Mouse (Mus musculus): ENCODE results near the gene Naa40.

Naa40 gene

DNA sequence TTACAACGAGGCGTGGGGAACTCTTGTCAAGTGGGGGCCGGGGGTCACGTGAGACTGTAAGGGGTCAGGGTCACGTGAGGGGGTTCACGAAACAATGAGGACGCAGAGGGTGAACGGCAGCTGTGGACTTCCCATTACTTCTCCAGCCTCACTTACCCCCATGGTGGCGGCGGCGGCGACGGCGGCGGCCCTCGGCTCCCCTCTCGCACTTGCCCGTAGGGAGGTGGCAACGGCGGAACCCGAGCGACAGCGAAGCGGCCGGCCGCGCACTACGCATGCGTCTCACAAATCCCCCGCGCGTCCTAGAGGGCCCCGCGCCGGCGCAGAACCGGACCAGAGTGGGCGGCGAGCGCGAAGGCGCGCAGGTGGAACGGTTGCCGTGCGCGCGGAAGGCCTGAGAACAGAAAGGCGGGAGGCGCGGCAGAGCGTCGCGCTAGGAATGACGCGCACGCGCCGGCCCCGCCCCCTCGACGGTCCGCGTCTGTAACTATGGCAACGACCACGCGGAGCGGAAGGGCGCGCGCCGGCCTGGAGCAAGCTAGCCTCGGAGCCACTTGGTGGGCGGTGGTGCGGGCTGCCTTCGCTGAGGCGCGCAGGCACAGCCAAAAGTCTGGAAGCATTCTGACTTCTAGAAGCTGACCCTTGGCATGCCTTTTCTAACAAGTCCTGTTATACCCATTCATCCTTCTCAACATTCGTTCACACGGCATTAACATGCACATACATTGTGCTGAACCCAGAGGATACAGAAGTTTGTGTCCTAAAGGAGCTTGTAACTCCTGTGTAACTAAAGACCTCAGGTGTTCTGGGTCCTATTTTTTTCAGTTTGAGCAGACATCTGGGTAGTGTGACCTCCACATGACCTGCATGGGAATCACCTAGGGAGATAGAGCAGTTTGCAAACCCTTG, at the start of gene Naa40:
Gene Naa40, minus strand, starts transcription at position 402 of the 909 bp plus-strand sequence.
- peak; percentile 94 for DNase-seq

DNA sequence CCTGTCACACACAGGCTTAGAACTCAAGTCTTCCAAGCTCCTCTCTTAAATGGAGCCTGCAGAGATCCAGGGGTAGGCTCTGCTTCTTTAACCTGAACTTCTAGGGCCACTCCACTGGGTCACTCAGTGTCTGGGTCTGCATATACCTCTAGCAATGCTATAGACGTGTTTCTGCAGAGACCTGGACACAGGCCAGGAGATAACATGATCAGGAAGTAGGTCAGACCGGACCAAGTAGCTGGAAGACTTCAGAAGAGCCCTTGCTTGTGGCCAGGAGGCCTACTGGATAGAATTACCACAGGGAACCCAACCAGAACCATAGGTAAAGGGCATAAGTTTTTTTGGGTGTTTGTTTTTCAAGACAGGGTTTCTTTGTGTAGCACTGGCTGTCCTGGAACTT, 48.8 kb upstream of the Naa40 start:
- no peak for DNase-seq

DNA sequence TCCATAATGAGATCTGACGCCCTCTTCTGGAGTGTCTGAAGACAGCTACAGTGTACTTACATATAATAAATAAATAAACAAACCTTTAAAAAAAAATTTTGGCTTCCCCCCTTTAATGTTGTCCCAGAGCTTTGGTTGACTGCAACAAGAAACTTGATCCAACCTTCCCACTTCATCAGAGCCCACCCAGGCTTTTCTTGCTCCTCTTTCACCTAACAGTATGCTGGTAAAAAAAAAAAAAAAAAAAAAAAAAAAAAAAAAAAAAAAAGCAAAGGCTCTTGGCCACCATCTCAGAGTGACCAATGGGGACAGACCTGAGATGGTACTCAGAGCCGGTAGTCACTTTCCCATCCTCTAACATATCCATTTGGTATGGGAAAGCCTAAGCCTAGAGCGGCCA, 47.3 kb upstream of the Naa40 start:
- DNase-seq = no peak

DNA sequence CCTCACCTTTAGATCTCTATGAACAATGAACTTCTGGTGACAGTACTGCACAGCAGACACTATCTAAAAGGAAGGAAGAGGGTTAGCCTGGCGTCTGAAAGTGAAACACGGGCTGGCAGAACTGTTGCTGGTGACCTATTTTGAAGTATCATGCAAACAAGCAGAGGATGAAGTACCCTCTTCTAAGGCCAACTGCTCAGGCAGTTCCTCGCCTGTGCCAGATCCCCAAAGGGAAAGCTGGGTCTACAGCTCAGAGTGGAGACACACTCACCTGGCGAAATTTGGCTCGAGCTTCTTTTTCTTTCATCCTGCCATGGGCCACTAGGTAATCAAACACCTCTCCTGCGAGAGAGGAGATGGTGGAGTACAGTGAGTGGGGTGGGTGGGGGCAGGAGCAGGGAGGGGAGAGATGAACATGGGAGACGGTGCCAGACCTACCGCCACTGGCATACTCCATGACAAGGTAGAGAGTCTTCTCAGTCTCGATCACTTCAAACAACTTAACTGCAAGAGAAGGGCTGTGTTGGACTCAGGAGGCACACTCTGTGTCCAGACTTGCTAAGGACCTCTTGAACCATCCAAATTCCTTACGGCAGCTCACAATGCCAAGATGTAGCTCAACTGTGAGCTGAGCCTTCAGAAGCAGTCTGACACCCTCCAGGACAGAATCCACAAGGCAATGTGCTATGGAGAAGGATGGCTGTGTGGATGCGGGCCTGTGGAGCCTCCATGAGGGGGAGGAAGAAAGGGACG, 45.8 kb upstream of the Naa40 start:
- no peak for DNase-seq

DNA sequence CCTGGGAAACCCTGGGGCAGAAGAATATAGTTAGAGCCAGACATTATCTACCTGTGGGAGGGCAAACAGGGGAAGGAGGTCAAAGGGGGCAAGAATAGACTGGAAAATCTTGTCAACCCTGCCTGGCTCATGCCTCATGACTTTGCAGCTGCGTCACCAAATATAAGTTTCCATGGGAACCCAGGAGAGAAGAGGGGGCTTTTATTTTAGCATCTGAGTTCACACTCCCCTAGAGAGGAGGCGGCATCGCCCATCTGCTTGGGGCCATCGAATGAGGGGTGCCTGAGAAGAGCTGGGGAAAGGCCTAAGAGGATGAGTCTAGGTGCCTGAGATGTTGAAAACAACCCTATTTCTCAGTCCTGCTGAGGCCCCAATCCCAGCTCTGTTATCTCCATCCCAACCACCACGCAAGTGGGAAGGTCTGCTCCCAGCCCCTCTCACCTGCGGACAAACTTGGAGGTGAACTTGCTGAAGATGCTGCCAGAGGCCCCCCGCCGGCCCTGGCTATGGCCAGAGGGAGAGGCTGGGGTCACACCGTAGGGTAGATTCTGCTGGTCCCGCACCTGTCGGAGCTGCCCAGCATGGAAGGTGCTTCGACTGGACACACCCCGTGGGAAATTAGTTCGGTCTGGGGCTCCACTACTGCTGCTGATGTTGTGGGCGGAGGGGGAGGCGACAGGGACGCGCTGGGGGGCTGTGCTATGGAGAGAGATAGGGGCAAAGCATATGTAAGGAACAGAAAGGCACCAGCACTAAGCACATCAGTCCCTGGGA, 39.8 kb upstream of the Naa40 start:
- no peak for DNase-seq

DNA sequence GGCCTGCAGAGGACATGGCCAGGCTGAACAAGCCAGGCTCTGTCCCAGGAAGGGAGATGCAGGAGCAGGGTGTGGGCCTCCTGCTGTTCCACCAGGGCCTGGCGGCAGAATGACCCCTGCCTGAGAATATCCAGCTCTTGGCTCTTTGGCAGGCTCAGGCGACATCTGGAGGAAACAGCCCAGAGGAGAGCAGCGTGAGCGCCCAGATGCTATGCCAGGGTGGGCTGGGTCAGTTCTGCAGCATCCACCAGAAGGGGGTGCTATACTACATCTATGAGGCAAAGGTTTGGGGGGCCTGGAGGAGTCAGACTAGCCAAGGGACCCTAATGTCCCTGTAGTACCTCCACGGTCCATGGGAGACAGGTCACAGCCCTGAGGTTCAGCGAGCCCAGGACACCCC, 38.1 kb upstream of the Naa40 start:
- no peak for DNase-seq

DNA sequence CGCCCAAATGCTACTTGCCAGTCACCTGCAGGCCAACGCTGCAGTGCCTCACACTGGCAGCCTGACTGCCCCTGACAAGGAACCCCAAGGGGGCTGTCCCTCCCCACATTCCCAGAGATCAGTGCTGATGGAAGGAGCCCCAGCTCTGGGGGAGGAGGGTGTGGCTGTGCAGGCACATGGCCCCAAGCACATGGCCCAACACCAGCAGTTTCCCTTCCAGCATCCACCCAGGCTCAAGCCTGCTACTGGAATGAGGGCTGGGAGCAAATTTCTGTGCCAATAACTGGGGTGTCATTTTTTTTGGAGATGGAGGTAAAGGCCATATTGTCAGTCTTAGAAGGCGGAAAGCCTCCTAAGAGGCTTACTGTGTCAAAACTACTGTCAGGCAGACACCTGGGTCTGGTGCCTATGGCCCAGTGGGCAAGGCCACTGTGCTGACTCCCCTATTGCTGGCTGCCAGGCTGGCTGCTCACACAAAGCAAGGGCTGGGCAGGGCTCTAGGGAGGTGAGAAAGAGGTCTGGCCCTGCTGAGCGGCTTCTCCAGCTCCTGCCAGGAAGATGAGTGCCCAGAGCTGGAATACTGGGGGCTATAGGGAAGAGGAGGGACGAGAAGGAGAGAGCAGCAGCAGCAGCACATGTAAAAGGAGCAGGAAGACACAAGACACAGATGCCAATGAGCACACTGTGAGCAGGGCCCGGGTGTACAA, 37.4 kb upstream of the Naa40 start:
- DNase-seq = no peak

DNA sequence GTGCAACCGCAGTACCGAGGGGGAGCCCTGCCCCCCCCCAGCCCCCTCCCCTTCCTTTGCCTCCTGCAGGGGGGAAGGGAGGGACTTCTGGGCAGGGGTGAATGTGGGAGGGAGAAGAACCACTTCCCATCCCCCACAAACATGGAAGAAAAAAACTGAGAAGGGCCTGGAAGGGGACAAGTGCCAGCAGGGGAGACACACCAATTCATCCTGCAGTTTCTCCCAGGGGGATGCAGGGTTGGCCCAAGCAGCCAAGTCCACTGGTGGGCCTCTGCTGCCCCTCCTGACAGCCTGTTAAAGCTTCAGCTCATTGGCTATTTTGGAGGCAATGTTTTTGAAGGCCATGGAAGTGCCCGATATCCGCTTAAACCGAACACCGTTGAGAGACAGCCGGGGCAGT, 35.8 kb upstream of the Naa40 start:
- DNase-seq = no peak

DNA sequence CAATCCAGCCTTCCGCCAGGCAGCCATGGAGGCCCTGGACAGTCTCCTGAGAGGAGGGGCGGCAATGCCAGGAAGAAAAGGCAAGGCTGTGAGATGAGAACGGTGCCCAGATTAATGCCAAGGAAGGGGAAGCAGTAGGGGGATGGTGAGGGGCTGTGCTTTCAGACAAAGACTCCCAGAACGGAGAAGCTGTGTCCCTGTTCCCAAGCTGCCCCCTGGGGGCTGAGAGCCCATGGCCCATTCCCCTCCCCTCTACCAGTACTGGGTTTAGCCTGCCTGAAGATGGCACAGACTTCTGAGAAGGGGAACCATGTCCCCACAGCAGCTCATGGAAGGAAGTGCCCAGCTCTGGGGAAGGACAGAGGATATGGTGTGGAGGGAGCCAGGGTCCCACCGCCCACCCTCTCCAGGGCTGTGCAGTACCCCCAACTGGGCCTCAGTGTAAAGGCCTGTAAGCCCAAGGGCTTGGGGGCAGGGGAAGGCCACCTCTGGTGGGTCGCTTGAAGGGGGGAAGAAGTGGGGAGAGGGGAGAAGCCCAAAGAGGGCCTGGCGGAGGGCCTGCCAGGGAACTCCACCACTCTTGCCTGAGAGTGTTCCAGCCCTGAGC, 35.2 kb upstream of the Naa40 start:
- peak; percentile 20 for DNase-seq

DNA sequence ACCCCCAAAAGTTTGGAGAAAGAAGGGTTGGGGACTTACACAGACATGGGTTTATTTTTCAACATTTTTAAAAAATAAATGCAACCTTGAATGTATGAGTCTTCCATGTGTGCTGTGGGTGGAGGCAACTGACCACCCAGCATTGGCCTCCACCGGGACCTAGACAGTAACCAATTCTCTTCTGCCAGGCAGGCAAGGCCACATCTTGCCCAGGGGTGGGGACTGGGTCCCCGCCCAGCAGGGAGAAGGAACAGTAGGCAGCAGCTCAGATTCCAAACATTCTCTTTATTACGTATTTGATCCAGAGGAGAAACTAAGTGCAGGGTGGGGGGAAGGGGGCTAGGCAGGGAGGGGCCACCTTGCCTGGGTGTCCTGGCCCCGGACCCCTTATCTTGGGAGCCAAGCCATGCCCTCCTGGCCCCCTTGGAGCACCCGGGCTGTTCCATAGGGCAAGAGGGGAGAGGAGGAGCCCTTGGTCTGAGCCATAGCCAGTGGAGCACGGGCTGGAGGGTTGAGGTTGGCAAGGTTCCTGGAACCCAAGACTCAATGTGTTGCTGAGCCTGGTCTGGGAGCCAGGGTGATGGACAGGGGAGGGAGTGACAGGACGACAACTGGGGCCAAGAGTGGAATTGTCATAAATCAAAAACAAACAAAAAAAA, 34.3 kb upstream of the Naa40 start:
- peak; percentile 35 for DNase-seq

DNA sequence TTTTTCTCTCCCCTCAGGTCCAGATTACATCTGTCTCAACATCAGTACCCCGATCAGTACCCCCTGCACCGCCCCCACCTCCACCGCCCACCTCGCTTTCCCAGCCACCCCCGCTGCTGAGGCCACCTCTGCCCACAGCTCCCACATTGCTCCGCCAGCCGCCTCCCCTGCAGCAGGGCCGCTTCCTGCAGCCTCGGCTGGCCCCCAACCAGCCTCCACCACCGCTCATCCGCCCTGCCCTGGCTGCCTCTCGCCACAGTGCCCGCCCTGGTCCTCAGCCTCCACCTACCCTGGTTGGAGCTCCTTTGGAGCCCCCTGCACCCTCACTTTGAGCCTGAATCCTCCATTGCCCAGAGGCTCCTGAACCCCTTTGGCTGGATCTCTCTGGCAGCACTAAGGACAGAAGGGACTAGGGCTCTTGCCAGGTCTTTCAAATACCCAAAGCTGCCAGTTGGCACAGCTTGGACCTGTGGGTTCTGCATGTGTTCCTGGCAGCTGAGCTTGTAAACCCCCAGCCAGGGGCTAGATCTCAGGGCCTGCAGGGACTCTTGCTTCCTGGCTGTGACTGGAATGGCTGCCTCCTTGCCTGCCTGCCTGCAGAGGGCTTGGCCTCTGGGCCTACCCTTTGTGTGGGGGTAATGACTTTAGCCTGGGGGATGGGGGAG, 33.5 kb upstream of the Naa40 start:
- DNase-seq = peak; percentile 79

DNA sequence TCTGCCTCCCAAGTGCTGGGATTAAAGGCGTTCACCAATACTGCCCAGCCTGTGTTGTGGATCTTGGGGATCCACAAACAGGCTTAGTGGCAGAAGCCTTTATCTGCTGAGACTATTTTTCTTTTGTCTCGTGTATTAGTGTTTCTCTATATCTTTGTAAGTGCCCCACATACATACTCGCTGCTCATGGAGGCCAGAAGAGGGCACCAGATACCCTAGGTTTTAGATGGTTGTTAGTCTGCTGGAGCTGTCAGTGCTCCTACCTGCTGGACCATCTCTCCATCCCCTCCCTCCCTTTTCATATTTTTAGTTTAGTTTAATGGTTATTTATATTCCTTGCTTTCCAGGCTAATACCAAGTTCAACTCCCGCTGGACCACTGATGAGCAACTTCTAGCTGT, 32.5 kb upstream of the Naa40 start:
- no peak for DNase-seq

DNA sequence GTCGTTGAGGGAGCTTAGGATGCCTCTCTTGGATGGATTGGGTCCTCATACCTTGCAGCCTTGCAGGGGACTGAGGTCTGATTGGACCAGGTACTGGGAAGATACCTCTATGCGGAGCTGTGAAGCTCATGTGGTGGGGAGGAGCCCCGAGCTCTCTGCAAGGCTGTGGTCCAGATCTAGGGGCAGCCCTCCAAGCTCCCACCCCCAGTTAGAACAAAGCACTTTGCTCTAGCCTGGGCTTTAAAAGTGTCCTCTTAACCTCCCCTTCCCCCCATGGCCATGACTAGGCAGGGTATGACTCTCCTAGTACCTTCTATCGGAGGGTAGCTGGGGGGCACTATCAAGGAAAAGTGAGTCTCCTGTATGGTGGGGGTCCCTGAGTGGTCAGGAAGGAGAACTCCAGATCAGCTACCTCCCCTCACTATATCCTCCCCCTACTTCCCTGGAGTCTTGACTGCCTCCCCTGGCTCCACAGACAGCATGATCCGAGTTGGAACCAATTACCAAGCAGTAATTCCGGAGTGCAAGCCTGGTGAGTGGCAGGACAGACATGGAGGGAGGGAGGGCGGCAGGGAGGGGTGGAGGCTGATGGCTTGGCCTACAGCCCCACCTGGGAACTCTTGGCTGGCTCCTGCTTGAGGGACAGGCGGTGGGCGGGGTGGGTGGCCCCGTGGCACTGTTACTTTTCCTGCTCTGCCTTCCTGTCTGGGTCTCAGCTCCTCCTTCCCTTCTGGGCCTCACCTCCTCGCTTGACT, 28.5 kb upstream of the Naa40 start:
- peak; percentile 30 for DNase-seq

DNA sequence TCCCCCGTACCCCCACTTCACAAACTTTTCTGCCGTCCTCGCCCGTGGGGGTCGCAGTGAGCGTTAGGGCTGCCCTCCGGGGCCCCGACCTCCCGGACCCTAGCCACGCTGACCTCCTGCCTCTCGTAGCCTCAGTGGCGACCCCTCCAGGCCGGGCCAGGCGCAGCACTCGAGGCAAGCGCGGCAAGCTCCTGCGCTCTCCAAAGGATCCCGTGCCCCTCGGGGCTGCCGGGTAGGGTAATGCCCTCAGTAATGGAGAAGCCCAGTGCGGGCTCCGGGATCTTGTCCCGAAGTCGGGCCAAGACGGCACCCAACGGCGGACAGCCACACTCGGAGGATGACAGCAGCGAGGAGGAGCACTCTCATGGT, 27.7 kb upstream of the Naa40 start:
- DNase-seq = peak; percentile 56

DNA sequence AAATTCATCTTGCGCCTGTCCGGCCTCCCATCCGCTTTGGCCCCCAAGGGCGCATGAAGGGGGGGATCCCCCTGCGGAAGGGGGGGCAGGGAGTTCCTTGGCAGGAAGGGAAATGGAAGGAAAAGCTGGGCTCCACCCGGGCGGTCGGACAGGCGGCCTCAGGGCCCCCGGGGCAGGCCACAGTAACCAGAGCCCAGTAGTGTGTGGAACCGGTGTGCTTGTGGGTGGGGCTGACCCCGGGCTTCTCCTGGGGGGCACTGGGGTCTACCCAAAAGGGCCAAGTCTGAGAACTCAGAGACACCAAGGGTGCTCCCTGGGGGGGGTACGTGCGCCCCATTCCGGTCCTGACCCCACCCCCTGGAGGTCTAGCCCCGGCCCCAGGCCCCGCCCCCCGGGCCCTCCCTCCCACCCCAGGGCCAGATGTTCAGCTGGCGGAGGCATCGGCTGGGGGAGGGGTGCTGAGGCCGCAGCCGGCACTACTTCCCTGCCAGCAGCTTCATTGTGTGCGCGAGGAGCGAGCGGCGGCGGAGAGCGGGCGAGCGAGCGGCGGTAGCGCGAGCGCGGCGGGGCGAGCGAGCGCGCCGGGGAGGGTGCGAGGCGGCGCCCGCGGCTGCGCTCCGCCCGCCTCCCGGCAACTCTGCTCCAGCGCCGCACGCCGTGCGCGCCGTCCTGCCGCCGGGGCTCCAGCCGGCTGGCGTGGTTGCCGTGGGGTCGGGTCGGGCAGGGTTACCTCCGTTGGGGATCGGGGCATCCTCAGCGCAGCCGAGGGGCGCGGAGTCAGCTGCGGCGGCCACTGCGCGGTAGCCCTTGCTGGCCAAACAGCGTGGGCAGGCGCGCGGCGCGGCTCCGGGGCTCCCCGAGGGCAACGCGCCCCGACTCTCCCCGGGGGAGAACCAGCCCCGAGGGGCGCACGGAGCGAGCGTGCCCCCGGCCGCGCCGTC, 27.1 kb upstream of the Naa40 start:
- DNase-seq = peak; percentile 37

DNA sequence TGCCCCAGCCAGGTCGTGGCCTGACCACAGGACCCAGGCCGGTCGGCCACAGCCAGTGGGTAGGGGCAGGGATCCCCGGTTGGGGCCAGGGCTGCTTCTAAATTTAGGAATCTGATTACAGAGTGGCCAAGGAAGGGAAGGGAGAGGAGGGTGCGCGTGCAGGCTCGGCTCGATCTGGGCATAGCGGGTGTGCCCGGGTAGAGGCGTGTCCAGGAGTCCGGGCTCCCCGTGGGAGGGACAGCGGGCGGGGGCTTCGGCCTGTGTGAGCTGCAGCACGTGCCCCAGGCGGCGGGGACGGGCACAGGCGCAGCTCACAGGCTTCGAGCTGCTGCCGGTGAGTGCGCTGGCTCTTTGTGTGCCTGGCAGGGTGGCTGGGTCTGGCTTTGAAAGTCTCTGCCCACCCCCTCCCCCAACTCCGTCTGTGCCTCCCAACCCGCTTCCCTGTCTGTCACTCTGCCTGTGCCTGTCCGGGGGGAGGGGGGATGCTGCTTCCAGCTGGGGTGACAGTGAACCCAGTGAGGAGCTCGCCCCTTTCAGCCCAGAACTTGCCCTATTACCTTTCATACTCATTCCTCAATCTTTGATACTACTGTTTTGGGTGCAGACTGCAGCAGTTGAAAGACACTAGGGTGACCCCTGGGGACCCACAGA, 26.2 kb upstream of the Naa40 start, which contains the start of gene Rcor2:
Gene Rcor2, plus strand, starts transcription at position 235 of the 651 bp plus-strand sequence.
- DNase-seq = no peak

DNA sequence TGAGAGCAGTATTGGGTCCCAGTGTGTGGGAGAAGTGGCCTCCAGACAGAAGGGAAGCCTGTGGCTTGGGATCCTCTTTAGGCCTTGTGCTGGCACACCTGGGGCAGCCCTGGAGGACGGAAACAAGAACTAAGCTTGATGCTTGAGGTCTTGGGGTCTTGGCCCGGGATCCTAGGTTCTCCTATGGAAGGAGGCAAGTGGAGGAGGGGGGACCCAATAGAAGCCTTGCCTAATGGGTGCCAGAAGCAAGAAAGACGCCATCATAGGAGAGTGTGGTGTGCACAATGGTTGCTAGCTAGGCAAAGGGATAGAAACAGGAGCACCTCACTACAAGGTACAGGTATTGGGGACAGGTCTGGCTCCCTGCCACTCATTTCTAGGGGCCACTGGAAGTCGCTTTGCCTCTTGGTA, 25.4 kb upstream of the Naa40 start:
- DNase-seq = peak; percentile 31

DNA sequence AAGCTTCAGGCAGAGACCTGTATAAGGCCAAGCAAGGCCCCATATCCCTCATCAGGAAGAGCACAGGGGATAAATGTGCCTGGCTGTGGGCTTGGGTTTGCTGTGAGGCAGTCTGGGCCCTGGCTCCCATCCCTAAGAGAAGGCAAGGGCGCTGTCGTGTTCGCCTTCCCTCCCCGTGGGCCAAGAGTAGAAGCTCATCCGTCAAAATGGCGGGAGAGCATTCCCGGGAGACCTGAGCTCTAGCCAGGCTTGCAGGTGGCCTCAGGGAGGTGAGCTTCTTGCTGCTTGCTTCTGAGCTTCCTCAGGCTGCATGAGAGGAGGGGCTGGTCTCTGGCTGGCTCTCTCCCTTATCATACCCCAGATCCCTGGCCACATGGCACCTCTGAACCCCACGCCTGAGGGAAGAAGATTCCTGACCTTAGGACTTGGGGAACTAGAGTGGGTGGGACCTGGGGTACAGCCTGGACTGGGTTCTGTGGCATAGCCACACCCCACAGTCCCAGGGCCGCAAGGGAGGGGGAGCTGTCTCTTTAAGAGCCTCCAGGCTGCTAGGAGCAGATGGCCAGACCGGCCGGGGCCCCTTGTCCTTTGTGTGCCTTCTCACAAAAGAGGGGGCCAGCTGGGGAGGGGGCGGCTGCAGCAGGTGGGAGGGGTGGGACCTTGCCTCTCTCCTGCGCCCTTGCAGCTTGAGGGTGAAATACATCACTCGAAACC, 24.7 kb upstream of the Naa40 start:
- peak; percentile 44 for DNase-seq
